Comparison of ENCODE assay signal across 23 mouse cellular contexts in genomic region chr5:148572676-148573075, GRCm38 (mm10).
"Had no signal": no experiment of that assay in that cellular context is flagged by ENCODE, and none has a peak within 500 bp of the region (broad histone marks: within the 10 kb centered on the region; RNA-seq: fewer than 3 reads in every experiment).

No protein-coding gene starts in this region.

- H3K27ac ChIP-seq: heart, adult 2 months; heart, embryonic 13.5 days; heart, embryonic 15.5 days; hindbrain, embryonic 13.5 days; hindbrain, embryonic 15.5 days; hindbrain, postnatal 0 days; kidney, embryonic 15.5 days; kidney, postnatal 0 days; left cerebral cortex, adult 2 months; limb, embryonic 10.5 days; limb, embryonic 12.5 days had no signal

- H3K4me3 ChIP-seq: heart, adult 2 months; heart, embryonic 13.5 days; heart, embryonic 15.5 days; hindbrain, embryonic 13.5 days; hindbrain, embryonic 15.5 days; kidney, embryonic 15.5 days; left cerebral cortex, adult 2 months; limb, embryonic 10.5 days; limb, embryonic 12.5 days had no signal

- H3K4me1 ChIP-seq: limb, embryonic 12.5 days had no signal

- H3K27me3 ChIP-seq: heart, embryonic 13.5 days; heart, embryonic 15.5 days; hindbrain, embryonic 13.5 days; hindbrain, embryonic 15.5 days; kidney, embryonic 15.5 days; limb, embryonic 12.5 days had no signal

- H3K36me3 ChIP-seq: heart, embryonic 13.5 days; heart, embryonic 15.5 days; hindbrain, embryonic 13.5 days; hindbrain, embryonic 15.5 days; kidney, embryonic 15.5 days; limb, embryonic 10.5 days; limb, embryonic 12.5 days had no signal

- H3K9me3 ChIP-seq: heart, embryonic 15.5 days; hindbrain, embryonic 13.5 days; hindbrain, embryonic 15.5 days; kidney, embryonic 15.5 days; limb, embryonic 10.5 days had no signal

- H3K9ac ChIP-seq: heart, embryonic 13.5 days; heart, embryonic 15.5 days; hindbrain, embryonic 13.5 days; hindbrain, embryonic 15.5 days; kidney, embryonic 15.5 days; limb, embryonic 12.5 days had no signal

- H3K4me2 ChIP-seq: heart, embryonic 11.5 days; heart, embryonic 13.5 days; heart, embryonic 15.5 days; hindbrain, embryonic 13.5 days; hindbrain, embryonic 15.5 days; kidney, embryonic 15.5 days; limb, embryonic 12.5 days had no signal

- DNase-seq: gastrocnemius, postnatal 14 days; gastrocnemius, postnatal 36 days; heart, adult 11 months; heart, adult 2 months; heart, postnatal 14 days; heart, postnatal 36 days; kidney, adult 11 months; kidney, adult 2 months; kidney, adult 9 months; kidney, postnatal 14 days; kidney, postnatal 36 days had no signal

- ATAC-seq: hindbrain, postnatal 0 days; intestine, embryonic 16.5 days had no signal
